Mouse (Mus musculus): ENCODE measurements around the gene Fam178b. TPM values are rescaled to one million over a fixed set of nuclear protein-coding genes. Genes with fewer than 3 reads are reported as not detected.
A peak's percentile ranks its signal among the peaks of the same experiment; 100 is the strongest.

Gene Fam178b
- polyA plus RNA-seq, 1 experiment from 2014 or later: not detected

DNA sequence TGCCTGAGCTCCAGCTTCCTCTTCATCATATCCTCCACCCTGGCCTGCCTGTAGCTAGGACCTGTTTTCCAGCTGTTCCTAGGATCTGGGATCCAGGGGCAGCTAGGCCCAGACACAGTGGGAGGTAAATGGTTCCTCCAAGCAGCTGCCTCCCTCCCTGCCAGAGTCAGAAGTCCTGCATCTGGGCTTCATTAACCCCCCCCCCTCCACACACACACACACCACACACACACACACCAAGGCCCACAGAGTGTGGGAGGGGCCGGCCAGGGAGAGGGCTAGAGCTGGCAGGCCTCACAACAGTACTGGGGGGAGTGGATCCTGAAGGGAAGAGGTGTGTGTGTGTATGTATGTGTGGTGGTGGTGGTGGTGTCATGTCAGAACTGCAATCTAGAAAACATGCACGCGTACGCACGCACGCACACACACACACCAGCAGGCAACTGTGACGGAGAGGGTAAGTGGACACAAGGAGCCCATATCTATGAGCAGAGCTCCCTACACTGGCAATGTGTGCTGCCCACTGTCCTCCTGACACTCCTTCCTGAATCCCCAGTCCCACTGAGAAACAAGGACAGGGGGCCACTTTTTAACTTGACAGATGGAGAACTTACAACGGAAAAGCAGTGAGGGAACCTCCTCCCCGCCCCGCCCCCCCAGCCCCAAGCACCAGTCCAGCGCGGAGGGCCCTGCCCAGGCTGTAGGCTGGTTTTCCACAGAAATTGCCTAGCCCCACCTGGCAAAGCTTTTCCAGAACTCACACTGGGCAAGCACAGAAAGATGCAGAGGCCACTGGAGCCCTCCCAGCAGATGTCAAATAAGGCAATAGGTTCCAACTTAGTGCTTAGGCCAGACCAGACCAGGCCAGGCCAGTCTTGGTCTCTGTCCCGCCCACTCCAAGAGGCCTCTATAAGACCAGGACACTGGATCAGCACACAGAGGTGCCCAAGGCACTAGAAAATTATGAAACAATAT lies 94.2 kb downstream of the Fam178b start:
- 64% methylated on average over 13 of the region's 13 CpGs for WGBS
- no peak overlapping the region for H3K9ac ChIP-seq (replicated peaks; ENCODE audit: low read depth, low read length)

DNA sequence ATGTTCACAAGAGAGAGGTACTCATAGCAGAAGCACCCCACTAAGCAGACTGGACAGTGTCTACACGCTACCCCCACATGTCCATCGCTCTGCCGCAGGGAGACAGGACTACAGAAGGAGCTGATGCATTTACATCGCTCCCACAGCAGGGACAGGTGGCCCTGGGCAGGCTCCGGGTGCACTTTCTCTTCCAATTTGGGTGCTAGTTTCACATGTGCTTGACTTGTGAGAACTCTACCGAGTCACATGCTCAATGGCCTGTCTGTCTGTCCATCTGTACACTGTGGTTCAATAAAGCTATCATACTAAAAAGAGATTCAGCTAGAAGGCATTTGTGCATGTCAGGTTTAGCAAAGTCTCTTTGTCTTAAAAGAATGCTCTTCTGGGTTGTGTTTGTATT lies 95.1 kb downstream of the Fam178b start:
- no peak overlapping the region for H3K4me3 ChIP-seq (ENCODE audit: low read depth, low read length)
- WGBS: 87% methylated on average over 6 of the region's 6 CpGs
- no peak overlapping the region for H3K4me2 ChIP-seq (ENCODE audit: low read depth, low read length)
- H3K36me3 ChIP-seq (ENCODE audit: control insufficient read depth, insufficient read depth, low read length): no peaks in the 10 kb centered on the region
- ATAC-seq (ENCODE audit: low read depth): no peak
- no peak overlapping the region for H3K9ac ChIP-seq (replicated peaks; ENCODE audit: low read depth, low read length)
- H3K27ac ChIP-seq (ENCODE audit: low read depth, low read length): no peak overlapping the region
- no peaks in the 10 kb centered on the region; the same call in 1 of the 2 replicates for H3K4me1 ChIP-seq (ENCODE audit: control insufficient read depth, insufficient read depth, low read length)
- no peaks in the 10 kb centered on the region for H3K27me3 ChIP-seq (ENCODE audit: control insufficient read depth, insufficient read depth, low read length)
- H3K9me3 ChIP-seq (ENCODE audit: control insufficient read depth, low read length): no peaks in the 10 kb centered on the region

More for the DNA sequence above, 94.2 kb downstream of the Fam178b start:
- Histone ChIP-seq H3K4me2 (ENCODE audit: low read depth, low read length) (no peak overlapping the region), H3K27me3 (ENCODE audit: control insufficient read depth, insufficient read depth, low read length) (no peaks in the 10 kb centered on the region), H3K36me3 (ENCODE audit: control insufficient read depth, insufficient read depth, low read length) (no peaks in the 10 kb centered on the region), H3K4me3 (ENCODE audit: low read depth, low read length) (no peak overlapping the region), H3K27ac (ENCODE audit: low read depth, low read length) (peak overlapping the region; percentile 22; the same call in 1 of the 2 replicates), H3K4me1 (ENCODE audit: control insufficient read depth, insufficient read depth, low read length) (no peaks in the 10 kb centered on the region; the same call in 1 of the 2 replicates), H3K9me3 (ENCODE audit: control insufficient read depth, low read length) (no peaks in the 10 kb centered on the region)
- ATAC-seq (ENCODE audit: low read depth): peak; percentile 62

DNA sequence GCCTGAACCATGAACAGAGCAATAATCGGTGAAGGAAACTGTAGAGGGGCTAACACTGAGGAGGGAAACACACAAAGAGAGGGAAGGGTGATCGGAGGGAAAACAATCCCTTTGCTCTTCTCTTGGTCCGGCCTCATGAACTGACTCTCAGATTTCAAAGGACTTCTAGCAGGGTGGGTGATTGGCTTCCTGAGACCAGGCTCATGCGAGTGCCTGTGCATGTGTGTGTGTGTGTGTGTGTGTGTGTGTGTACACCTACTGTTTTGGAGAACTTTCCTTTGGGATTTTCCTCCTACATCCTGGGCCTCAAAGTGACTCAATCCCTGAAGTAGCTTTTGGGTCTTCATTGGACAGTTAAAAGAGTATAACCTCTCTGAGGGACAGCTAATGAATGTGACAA lies 96.7 kb downstream of the Fam178b start:
- Histone ChIP-seq H3K36me3 (ENCODE audit: control insufficient read depth, insufficient read depth, low read length) (no peaks in the 10 kb centered on the region), H3K9me3 (ENCODE audit: control insufficient read depth, low read length) (no peaks in the 10 kb centered on the region), H3K4me3 (ENCODE audit: low read depth, low read length) (no peak overlapping the region), H3K27me3 (ENCODE audit: control insufficient read depth, insufficient read depth, low read length) (no peaks in the 10 kb centered on the region), H3K9ac (replicated peaks; ENCODE audit: low read depth, low read length) (no peak overlapping the region), H3K4me2 (ENCODE audit: low read depth, low read length) (no peak overlapping the region), H3K27ac (ENCODE audit: low read depth, low read length) (no peak overlapping the region), H3K4me1 (ENCODE audit: control insufficient read depth, insufficient read depth, low read length) (peaks cover under 1% of the 10 kb centered on the region; the same call in 1 of the 2 replicates)
- ATAC-seq (ENCODE audit: low read depth): no peak
- 23% methylated on average over 4 of the region's 4 CpGs for WGBS

DNA sequence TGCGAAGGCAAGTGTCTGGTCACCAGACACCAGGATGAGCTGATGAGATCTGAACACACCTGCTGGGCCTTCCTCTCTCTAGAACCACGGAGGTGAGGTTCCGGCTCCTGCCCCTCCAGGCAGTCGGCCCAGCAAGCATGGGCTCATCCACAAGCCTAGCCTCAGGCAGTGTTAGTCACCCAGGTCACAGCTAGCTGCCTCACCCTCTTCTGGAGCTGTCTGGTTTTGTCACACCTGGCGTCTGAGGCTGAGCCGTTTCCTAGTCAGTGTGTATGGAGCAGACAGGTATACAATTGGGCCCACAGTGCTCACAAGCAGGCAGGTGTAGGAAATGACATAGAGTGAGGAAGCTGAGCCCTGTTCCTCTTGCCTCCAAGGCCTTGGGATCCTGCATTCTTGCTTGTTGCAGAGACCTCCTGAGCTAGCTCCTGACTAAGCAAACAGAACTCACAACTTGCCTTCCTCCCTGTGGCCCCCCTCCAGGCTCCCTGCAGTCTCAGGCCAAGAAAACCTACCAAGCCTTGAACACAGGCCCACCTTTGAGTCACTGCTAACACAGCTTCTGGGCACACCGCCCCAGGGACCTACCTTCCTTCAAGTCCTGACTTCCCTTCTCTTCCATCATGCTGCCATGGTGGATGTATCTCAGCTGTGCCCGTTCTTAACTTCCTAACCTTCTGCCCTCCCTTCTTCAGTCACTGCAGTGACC lies 99.4 kb downstream of the Fam178b start:
- Histone ChIP-seq H3K4me1 (ENCODE audit: control insufficient read depth, insufficient read depth, low read length) (peaks cover 17% of the 10 kb centered on the region), H3K27me3 (ENCODE audit: control insufficient read depth, insufficient read depth, low read length) (no peaks in the 10 kb centered on the region), H3K4me3 (ENCODE audit: low read depth, low read length) (no peak overlapping the region), H3K4me2 (ENCODE audit: low read depth, low read length) (no peak overlapping the region), H3K9me3 (ENCODE audit: control insufficient read depth, low read length) (no peaks in the 10 kb centered on the region), H3K9ac (replicated peaks; ENCODE audit: low read depth, low read length) (no peak overlapping the region), H3K27ac (ENCODE audit: low read depth, low read length) (no peak overlapping the region), H3K36me3 (ENCODE audit: control insufficient read depth, insufficient read depth, low read length) (no peaks in the 10 kb centered on the region)
- no peak for ATAC-seq (ENCODE audit: low read depth)
- 82% methylated on average over 8 of the region's 8 CpGs for WGBS

DNA sequence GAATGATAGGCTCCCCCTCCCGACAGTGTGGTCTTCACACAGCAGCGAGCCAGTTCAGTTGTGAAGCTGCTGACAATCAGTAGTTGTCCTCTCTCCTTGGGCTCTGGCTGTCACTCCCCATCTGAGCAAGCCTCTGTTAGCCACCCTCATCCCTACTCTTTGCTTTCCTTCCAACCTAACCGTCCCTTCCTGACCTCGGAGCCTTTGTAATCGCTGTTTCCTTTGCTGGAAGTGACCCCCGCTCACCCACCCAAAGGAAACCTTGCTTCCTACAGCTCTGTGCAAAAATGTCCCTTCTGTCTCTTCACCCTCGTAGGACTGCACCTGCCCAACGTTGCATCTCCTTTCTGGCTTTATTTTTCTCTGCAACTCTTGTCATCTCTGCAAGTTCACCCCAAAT lies 100.8 kb downstream of the Fam178b start:
- Histone ChIP-seq H3K4me1 (ENCODE audit: control insufficient read depth, insufficient read depth, low read length) (peaks cover 17% of the 10 kb centered on the region), H3K9ac (replicated peaks; ENCODE audit: low read depth, low read length) (no peak overlapping the region), H3K4me3 (ENCODE audit: low read depth, low read length) (no peak overlapping the region), H3K9me3 (ENCODE audit: control insufficient read depth, low read length) (no peaks in the 10 kb centered on the region), H3K4me2 (ENCODE audit: low read depth, low read length) (no peak overlapping the region), H3K27me3 (ENCODE audit: control insufficient read depth, insufficient read depth, low read length) (no peaks in the 10 kb centered on the region), H3K27ac (ENCODE audit: low read depth, low read length) (no peak overlapping the region), H3K36me3 (ENCODE audit: control insufficient read depth, insufficient read depth, low read length) (no peaks in the 10 kb centered on the region)
- no peak for ATAC-seq (ENCODE audit: low read depth)
- WGBS: 77% methylated on average over 8 of the region's 8 CpGs

DNA sequence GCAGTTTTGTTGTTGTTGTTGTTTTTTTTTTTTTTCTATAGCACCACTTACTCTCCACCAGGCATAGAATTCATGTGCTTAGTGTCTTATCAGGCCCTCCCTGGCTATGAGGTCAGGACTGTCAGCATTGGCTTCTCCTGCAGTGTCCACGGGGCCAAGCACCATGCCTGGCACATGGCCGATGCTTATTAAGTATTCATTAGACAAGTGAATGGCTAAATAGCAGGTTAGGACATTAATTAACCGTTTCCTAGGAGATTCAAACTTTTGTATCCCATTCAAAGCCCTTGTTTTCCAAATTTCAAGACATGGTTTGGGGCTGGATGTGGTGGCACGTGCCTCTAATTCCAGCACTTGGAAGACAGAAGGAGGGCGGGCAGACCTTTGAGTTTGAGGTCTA lies 101.7 kb downstream of the Fam178b start:
- whole genome bisulfite sequencing: 46% methylated on average over 5 of the region's 5 CpGs
- no peaks in the 10 kb centered on the region for H3K36me3 ChIP-seq (ENCODE audit: control insufficient read depth, insufficient read depth, low read length)
- H3K27ac ChIP-seq (ENCODE audit: low read depth, low read length): peak overlapping the region; percentile 79
- H3K4me3 ChIP-seq (ENCODE audit: low read depth, low read length): no peak overlapping the region
- H3K9ac ChIP-seq (replicated peaks; ENCODE audit: low read depth, low read length): no peak overlapping the region
- H3K9me3 ChIP-seq (ENCODE audit: control insufficient read depth, low read length): no peaks in the 10 kb centered on the region
- no peaks in the 10 kb centered on the region for H3K27me3 ChIP-seq (ENCODE audit: control insufficient read depth, insufficient read depth, low read length)
- peaks cover 17% of the 10 kb centered on the region for H3K4me1 ChIP-seq (ENCODE audit: control insufficient read depth, insufficient read depth, low read length)
- H3K4me2 ChIP-seq (ENCODE audit: low read depth, low read length): no peak overlapping the region
- no peak for ATAC-seq (ENCODE audit: low read depth)

DNA sequence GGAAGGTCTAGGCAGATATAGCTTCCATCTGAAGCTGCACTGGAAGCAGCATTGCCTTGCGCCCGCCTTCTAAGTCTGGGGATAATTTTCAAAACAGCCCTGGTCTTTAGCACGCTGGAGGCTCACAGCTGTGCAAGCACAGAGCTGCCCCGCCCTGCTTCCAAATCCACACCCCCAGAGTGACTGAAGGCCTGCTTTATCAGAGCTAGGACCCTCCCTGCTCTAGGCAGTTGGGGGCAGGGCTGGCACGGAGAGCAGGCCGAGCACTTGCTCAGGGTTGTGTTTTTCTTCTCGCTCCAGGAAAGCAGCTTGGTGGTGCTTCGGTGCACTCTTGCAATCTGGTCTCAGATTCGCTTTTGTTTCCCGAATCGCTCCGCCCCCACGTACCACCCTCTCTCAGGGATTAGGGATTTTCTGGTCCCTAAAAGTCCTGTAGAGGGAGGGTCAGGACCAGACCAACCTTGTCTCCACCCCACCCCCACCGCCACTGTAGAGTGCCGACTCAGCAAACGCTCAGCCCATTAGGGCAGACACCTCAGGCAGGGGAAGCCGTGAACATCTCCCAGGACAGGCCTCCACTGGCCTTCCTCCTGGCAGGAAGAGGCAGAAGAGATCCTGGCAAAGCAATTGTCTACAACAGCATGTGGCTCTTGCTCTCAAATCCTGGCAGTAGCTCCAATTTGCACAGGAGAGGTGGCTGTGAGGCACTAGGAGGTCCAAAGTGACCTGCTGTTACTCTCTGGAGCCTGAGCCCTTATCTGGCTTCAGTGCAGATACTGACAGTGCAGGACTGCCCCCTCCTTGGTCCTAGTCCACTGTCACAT lies 102.4 kb downstream of the Fam178b start:
- WGBS: 2% methylated on average over 17 of the region's 17 CpGs
- Histone ChIP-seq H3K36me3 (ENCODE audit: control insufficient read depth, insufficient read depth, low read length) (no peaks in the 10 kb centered on the region), H3K27me3 (ENCODE audit: control insufficient read depth, insufficient read depth, low read length) (no peaks in the 10 kb centered on the region), H3K9me3 (ENCODE audit: control insufficient read depth, low read length) (no peaks in the 10 kb centered on the region), H3K27ac (ENCODE audit: low read depth, low read length) (peak overlapping the region; percentile 79), H3K4me3 (ENCODE audit: low read depth, low read length) (no peak overlapping the region), H3K4me2 (ENCODE audit: low read depth, low read length) (peak overlapping the region; percentile 27; the same call in 1 of the 2 replicates), H3K4me1 (ENCODE audit: control insufficient read depth, insufficient read depth, low read length) (peaks cover 17% of the 10 kb centered on the region), H3K9ac (replicated peaks; ENCODE audit: low read depth, low read length) (peak overlapping the region; percentile 34; the same call in 1 of the 2 replicates)
- peak; percentile 84 for ATAC-seq (ENCODE audit: low read depth)

DNA sequence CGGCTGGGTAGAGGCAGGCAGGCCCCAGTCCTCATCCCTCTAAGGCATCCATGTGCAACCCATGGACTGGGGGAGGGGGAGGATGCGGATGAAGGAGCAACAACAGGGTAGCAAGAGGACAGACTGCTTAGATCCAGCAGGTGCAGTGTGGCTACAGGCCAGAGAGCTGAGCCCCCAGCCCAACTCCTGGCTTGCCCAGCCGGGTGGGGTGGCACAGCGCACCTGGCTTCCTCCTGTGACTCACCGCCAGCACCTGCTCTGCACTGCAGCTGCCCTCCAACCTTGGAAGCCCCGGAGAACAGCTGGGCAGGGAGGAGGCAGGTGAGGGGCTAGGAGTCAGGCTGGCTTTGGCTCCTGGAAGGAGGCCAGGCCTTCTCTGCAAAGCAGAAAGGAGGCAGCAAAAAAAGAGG lies 103.0 kb downstream of the Fam178b start:
- H3K4me3 ChIP-seq (ENCODE audit: low read depth, low read length): no peak overlapping the region
- peaks cover 17% of the 10 kb centered on the region for H3K4me1 ChIP-seq (ENCODE audit: control insufficient read depth, insufficient read depth, low read length)
- H3K9ac ChIP-seq (replicated peaks; ENCODE audit: low read depth, low read length): peak overlapping the region; percentile 34; the same call in 1 of the 2 replicates
- no peaks in the 10 kb centered on the region for H3K9me3 ChIP-seq (ENCODE audit: control insufficient read depth, low read length)
- peak overlapping the region; percentile 27; the same call in 1 of the 2 replicates for H3K4me2 ChIP-seq (ENCODE audit: low read depth, low read length)
- no peaks in the 10 kb centered on the region for H3K36me3 ChIP-seq (ENCODE audit: control insufficient read depth, insufficient read depth, low read length)
- 27% methylated on average over 6 of the region's 6 CpGs for WGBS
- H3K27ac ChIP-seq (ENCODE audit: low read depth, low read length): peak overlapping the region; percentile 79
- ATAC-seq (ENCODE audit: low read depth): peak; percentile 64
- H3K27me3 ChIP-seq (ENCODE audit: control insufficient read depth, insufficient read depth, low read length): no peaks in the 10 kb centered on the region

Measured in neural tube, embryonic 14.5 days (tissue).